Mouse (Mus musculus) MEL (cell line): ENCODE data around the gene Kbtbd8.

Experiments used
- CTCF ChIP-seq, 3 experiments: IDR thresholded peaks in 2 of 3; conservative IDR thresholded peaks in 1 of 3; 2 replicates each; pipeline ENCODE4 v1.5.1; 2011 to 2012; ENCODE audit warnings: low read length in 3 of 3, low read depth in 2 of 3, mild to moderate bottlenecking in 2 of 3, improper control_type of control experiment in 1 of 3, inconsistent platforms in 1 of 3, mixed read lengths in 1 of 3, moderate library complexity in 1 of 3; ENCODE audit not compliant: control insufficient read depth in 1 of 3, insufficient read depth in 1 of 3, poor library complexity in 1 of 3, severe bottlenecking in 1 of 3
- GATA1 ChIP-seq: IDR thresholded peaks from 2 replicates; pipeline ENCODE4 v1.6.1; 2011; ENCODE audit warnings: low read depth, low read length, improper control_type of control experiment
- MAX ChIP-seq: IDR thresholded peaks from 2 replicates; pipeline ENCODE4 v1.6.1; 2011; ENCODE audit warnings: low read length, improper control_type of control experiment
- POLR2A ChIP-seq, 2 experiments: IDR thresholded peaks; 2 replicates each; pipeline ENCODE4 v1.6.1; 2011 to 2012; ENCODE audit warnings: low read length in 2 of 2, mild to moderate bottlenecking in 2 of 2, control low read depth in 1 of 2, improper control_type of control experiment in 1 of 2, low read depth in 1 of 2, moderate library complexity in 1 of 2; ENCODE audit not compliant: control insufficient read depth in 1 of 2, insufficient read depth in 1 of 2, poor library complexity in 1 of 2
- SIN3A ChIP-seq: IDR thresholded peaks from 2 replicates; pipeline ENCODE4 v1.6.1; 2012; ENCODE audit warnings: low read length, improper control_type of control experiment, inconsistent platforms
- SMC3 ChIP-seq: IDR thresholded peaks from 2 replicates; pipeline ENCODE4 v1.6.1; 2011; ENCODE audit warnings: low read depth, low read length, improper control_type of control experiment
- TBP ChIP-seq: IDR thresholded peaks from 2 replicates; pipeline ENCODE4 v1.8.0; 2011; ENCODE audit warnings: low read depth, low read length, improper control_type of control experiment
- TCF12 ChIP-seq: IDR thresholded peaks from 2 replicates; pipeline ENCODE4 v1.6.1; 2014; ENCODE audit warnings: low read depth, mild to moderate bottlenecking, inconsistent platforms, low read length, improper control_type of control experiment, moderate library complexity
- ZNF384 ChIP-seq: IDR thresholded peaks from 2 replicates; pipeline ENCODE4 v1.6.1; 2012; ENCODE audit warnings: low read depth, mild to moderate bottlenecking, inconsistent platforms, low read length, improper control_type of control experiment

DNA sequence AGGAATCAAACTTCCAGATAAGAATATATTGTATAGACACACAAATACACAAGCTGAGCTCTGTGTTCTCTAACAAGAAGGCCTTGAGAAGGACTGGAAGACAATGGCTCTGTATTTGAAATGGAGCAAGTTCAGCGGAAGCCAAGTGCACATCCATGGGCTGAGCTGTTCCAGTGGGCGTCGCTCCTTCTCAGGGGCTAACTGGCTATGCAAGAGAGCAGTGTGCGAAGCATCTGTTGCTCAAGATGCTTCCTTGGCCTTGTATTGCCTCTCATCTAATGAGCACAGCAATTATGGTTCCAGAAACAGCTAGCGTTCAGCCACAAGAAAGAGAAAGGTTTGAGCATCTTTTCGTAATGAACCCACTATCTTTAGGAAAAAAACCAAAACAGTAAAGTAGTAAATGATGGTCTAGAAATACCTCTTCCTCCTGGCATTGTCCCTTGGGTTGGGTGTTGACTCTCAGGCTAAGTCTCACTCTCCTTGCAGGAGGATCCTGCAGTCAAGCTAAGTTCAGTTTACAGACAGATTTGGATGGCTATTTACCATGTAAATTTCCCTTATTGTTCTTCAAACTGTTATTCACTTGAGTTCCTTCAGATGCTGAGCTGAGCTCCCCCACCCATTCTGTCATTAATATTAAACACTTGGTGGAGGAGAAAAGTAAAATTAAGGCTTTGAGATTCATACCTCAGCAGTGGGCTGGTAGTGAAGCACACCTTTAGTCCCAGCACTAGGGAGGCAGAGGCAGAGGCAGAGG, 7.2 kb upstream of the Kbtbd8 start:
- TF ChIP-seq CTCF (IDR thresholded peaks at IDR 0.05 in 2 of 3, conservative IDR thresholded peaks at IDR 0.05 in 1 of 3; ENCODE audit: control insufficient read depth in 1 of 3, insufficient read depth in 1 of 3, low read depth in 2 of 3, low read length in 3 of 3, poor library complexity in 1 of 3, severe bottlenecking in 1 of 3): no peak
- no peak for TF ChIP-seq POLR2A (IDR thresholded peaks at IDR 0.05; ENCODE audit: control insufficient read depth in 1 of 2, insufficient read depth in 1 of 2, low read depth in 1 of 2, low read length in 2 of 2, poor library complexity in 1 of 2)
- no peak for TF ChIP-seq TCF12
- no peak for TF ChIP-seq ZNF384
- no peak for TF ChIP-seq SIN3A
- TF ChIP-seq GATA1: no peak
- TF ChIP-seq TBP: no peak
- no peak for TF ChIP-seq SMC3
- no peak for TF ChIP-seq MAX
